Mouse (Mus musculus): Measurements from ENCODE around the gene Pla2g4a.

DNA sequence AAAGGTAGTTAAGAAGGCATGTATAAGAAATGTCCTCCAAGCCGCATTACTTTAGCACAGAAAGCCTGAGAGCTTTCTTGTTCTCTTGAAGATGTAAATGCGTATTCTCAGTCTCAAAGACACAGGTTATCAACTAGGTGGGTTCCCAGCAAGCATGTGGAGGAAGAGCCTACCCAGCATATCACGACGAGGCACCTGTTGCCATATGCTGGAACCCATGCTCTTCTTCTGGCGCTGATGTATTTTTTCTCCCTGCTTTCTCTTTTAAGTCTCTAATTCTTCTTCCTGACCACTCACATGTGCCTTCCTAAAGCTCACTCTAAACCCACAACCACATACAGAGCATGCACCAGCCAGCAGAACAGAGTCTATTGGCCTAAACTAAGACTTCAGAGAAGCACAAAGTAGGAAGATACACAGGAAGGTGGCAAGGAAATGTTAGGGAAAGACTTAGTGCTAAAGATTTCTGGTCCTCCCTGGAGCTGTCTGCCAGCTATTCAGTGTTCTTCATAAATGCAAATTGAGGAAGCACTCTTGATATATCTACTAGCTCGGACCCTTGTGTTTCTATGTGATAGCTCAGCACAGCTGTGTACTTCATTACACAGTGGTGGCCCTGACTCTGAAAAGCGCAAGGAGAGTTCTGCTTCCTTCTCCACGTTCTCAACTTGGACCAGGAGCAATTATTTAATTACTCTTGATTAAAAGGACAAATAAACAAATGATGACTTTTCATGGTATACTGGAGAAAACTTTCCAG, 12.8 kb downstream of the Pla2g4a start:
- TF ChIP-seq CTCF (IDR thresholded peaks at IDR 0.05; ENCODE audit: extremely low read depth, insufficient read length, insufficient replicate concordance, low read depth, low read length) (no peak), POLR2A (IDR thresholded peaks at IDR 0.05; ENCODE audit: low read depth, low read length) (no peak)
